Mouse (Mus musculus) hindbrain, embryonic 13.5 days (tissue): Measurements from ENCODE around the gene Snrnp35. TPM values are rescaled to one million over a fixed set of nuclear protein-coding genes. Genes with fewer than 3 reads are reported as not detected.
"Not testable (repeated sequence)": the region's sequence is repeated elsewhere in the genome, so short reads cannot be mapped to it uniquely, and the experiment has no call there.

Experiments used
- ATAC-seq: fragments of 200-750 bp; cut with Nextera tagmentation; 2 replicates; pipeline ENCODE4 v1.8.0; 2017; ENCODE audit warnings: moderate TSS enrichment; ENCODE audit not compliant: low FRiP score
- H3K27ac ChIP-seq: fragments of 300-500 bp; sonication (generic); 2 replicates; pipeline ENCODE4 v1.5.1; 2015; ENCODE audit warnings: inconsistent platforms, mild to moderate bottlenecking, moderate library complexity
- H3K27me3 ChIP-seq: fragments of 300-500 bp; sonication (generic); 2 replicates; pipeline ENCODE4 v1.6.1; 2015; ENCODE audit warnings: mild to moderate bottlenecking, inconsistent platforms
- H3K36me3 ChIP-seq: fragments of 300-500 bp; sonication (generic); 2 replicates; pipeline ENCODE4 v1.6.1; 2015; ENCODE audit warnings: mild to moderate bottlenecking, inconsistent platforms
- H3K4me1 ChIP-seq: fragments of 300-500 bp; sonication (generic); replicated peaks from 2 replicates; pipeline ENCODE4 v1.6.1; 2015; ENCODE audit warnings: inconsistent platforms
- H3K4me2 ChIP-seq: fragments of 300-500 bp; sonication (generic); 2 replicates; pipeline ENCODE4 v1.6.1; 2015; ENCODE audit warnings: inconsistent platforms, mild to moderate bottlenecking, moderate library complexity
- H3K4me3 ChIP-seq: fragments of 300-500 bp; sonication (generic); 2 replicates; pipeline ENCODE4 v1.5.1; 2015; ENCODE audit warnings: mild to moderate bottlenecking, inconsistent platforms
- H3K9ac ChIP-seq: fragments of 300-500 bp; sonication (generic); 2 replicates; pipeline ENCODE4 v1.6.1; 2015; ENCODE audit warnings: mild to moderate bottlenecking, inconsistent platforms
- H3K9me3 ChIP-seq: fragments of 300-500 bp; sonication (generic); 2 replicates; pipeline ENCODE4 v1.6.1; 2016; ENCODE audit warnings: inconsistent platforms
- WGBS: fragments of 180-500 bp; shearing (Covaris S2); methylation state at CpG from one replicate; pipeline ENCODE4 v1.1.7; 2015; 5-methylcytosine and 5-hydroxymethylcytosine counted together
- polyA plus RNA-seq: library from polyadenylated mRNA; unstranded; fragments of >200 nt; fragmentation: Nextera tagmentation; extraction: Ambion mirVana; gene quantifications from 2 replicates; pipeline ENCODE4 v1.2.1, GENCODE M21; 2015

The Snrnp35 gene
- polyA plus RNA-seq, 1 experiment from 2014 or later = 22.5 TPM

GRCm38 (mm10) chr5:124449494-124449893, 33.4 kb upstream of the Snrnp35 start:
- Histone ChIP-seq H3K27me3 (no peaks in the 10 kb centered on the region), H3K36me3 (peaks cover 73% of the 10 kb centered on the region), H3K4me1 (peaks cover 51% of the 10 kb centered on the region), H3K4me2 (no peak overlapping the region), H3K9ac (no peak overlapping the region; the same call in 1 of the 2 replicates), H3K9me3 (no peaks in the 10 kb centered on the region), H3K27ac (no peak overlapping the region), H3K4me3 (no peak overlapping the region)
- no peak for ATAC-seq
- WGBS = 61% methylated on average over 6 of the region's 6 CpGs

GRCm38 (mm10) chr5:124450051-124450450, 32.9 kb upstream of the Snrnp35 start:
- Histone ChIP-seq H3K27ac (no peak overlapping the region), H3K9ac (no peak overlapping the region), H3K4me1 (peaks cover 46% of the 10 kb centered on the region), H3K4me3 (no peak overlapping the region), H3K9me3 (no peaks in the 10 kb centered on the region), H3K4me2 (no peak overlapping the region), H3K36me3 (peaks cover 79% of the 10 kb centered on the region), H3K27me3 (no peaks in the 10 kb centered on the region)
- ATAC-seq = no peak
- 91% methylated on average over 7 of the region's 7 CpGs for WGBS

GRCm38 (mm10) chr5:124450641-124451340, 32.1 kb upstream of the Snrnp35 start:
- no peaks in the 10 kb centered on the region for H3K9me3 ChIP-seq
- peaks cover 86% of the 10 kb centered on the region for H3K36me3 ChIP-seq
- no peaks in the 10 kb centered on the region for H3K27me3 ChIP-seq
- no peak overlapping the region for H3K4me2 ChIP-seq
- 90% methylated on average over 16 of the region's 16 CpGs for WGBS
- no peak overlapping the region for H3K4me3 ChIP-seq
- no peak overlapping the region for H3K9ac ChIP-seq
- no peak overlapping the region for H3K27ac ChIP-seq
- H3K4me1 ChIP-seq = peaks cover 46% of the 10 kb centered on the region
- no peak for ATAC-seq

GRCm38 (mm10) chr5:124452494-124453228, 30.3 kb upstream of the Snrnp35 start:
- 81% methylated on average over 15 of the region's 15 CpGs for WGBS
- no peak overlapping the region for H3K4me2 ChIP-seq
- no peak overlapping the region for H3K4me3 ChIP-seq
- H3K27ac ChIP-seq = peak overlapping the region; percentile 3; the same call in 1 of the 2 replicates
- peak overlapping the region; percentile 51; the same call in 1 of the 2 replicates for H3K9ac ChIP-seq
- peaks cover 29% of the 10 kb centered on the region for H3K4me1 ChIP-seq
- H3K27me3 ChIP-seq = no peaks in the 10 kb centered on the region
- ATAC-seq = no peak
- H3K36me3 ChIP-seq = peaks cover 98% of the 10 kb centered on the region
- no peaks in the 10 kb centered on the region for H3K9me3 ChIP-seq

- no peaks in the 10 kb centered on the region for H3K9me3 ChIP-seq
- no peak overlapping the region for H3K4me3 ChIP-seq
- 81% methylated on average over 13 of the region's 13 CpGs for WGBS
- H3K9ac ChIP-seq = peak overlapping the region; percentile 51; the same call in 1 of the 2 replicates
- peaks cover 24% of the 10 kb centered on the region for H3K4me1 ChIP-seq
- no peak for ATAC-seq
- no peaks in the 10 kb centered on the region for H3K27me3 ChIP-seq
- H3K36me3 ChIP-seq = peaks cover 98% of the 10 kb centered on the region
- peak overlapping the region; percentile 3; the same call in 1 of the 2 replicates for H3K27ac ChIP-seq
- H3K4me2 ChIP-seq = no peak overlapping the region
Measured at GRCm38 (mm10) chr5:124453339-124454081, 29.4 kb upstream of the Snrnp35 start.

GRCm38 (mm10) chr5:124454082-124454419, 28.9 kb upstream of the Snrnp35 start:
- Histone ChIP-seq H3K36me3 (peaks cover 98% of the 10 kb centered on the region), H3K4me2 (no peak overlapping the region), H3K4me3 (no peak overlapping the region), H3K27ac (no peak overlapping the region), H3K9ac (no peak overlapping the region), H3K27me3 (no peaks in the 10 kb centered on the region), H3K4me1 (peaks cover 19% of the 10 kb centered on the region), H3K9me3 (no peaks in the 10 kb centered on the region)
- WGBS = 70% methylated on average over 1 of the region's 1 CpGs
- ATAC-seq = no peak

GRCm38 (mm10) chr5:124456762-124457161, 26.2 kb upstream of the Snrnp35 start:
- Histone ChIP-seq H3K27ac (no peak overlapping the region), H3K9ac (no peak overlapping the region), H3K4me3 (no peak overlapping the region), H3K4me2 (no peak overlapping the region), H3K27me3 (no peaks in the 10 kb centered on the region), H3K36me3 (peaks cover 96% of the 10 kb centered on the region), H3K9me3 (no peaks in the 10 kb centered on the region), H3K4me1 (peaks cover 12% of the 10 kb centered on the region; the same call in 1 of the 2 replicates)
- WGBS = 96% methylated on average over 6 of the region's 6 CpGs
- ATAC-seq = no peak

- H3K9me3 ChIP-seq, H3K4me1 ChIP-seq, H3K27ac ChIP-seq, H3K4me2 ChIP-seq, ATAC-seq, H3K9ac ChIP-seq, H3K4me3 ChIP-seq, H3K27me3 ChIP-seq: not testable (repeated sequence)
- 94% methylated on average over 14 of the region's 14 CpGs for WGBS
- peaks cover 83% of the 10 kb centered on the region for H3K36me3 ChIP-seq
Measured at GRCm38 (mm10) chr5:124460922-124461321, 22.0 kb upstream of the Snrnp35 start.

- 89% methylated on average over 8 of the region's 8 CpGs for WGBS
- Histone ChIP-seq H3K4me1 (no peaks in the 10 kb centered on the region), H3K9me3 (no peaks in the 10 kb centered on the region), H3K36me3 (peaks cover 74% of the 10 kb centered on the region), H3K4me3 (no peak overlapping the region), H3K27me3 (no peaks in the 10 kb centered on the region), H3K9ac (no peak overlapping the region), H3K4me2 (no peak overlapping the region), H3K27ac (no peak overlapping the region)
- no peak for ATAC-seq
Measured at GRCm38 (mm10) chr5:124462297-124463025, 20.5 kb upstream of the Snrnp35 start.

GRCm38 (mm10) chr5:124463462-124463861, 19.5 kb upstream of the Snrnp35 start:
- peaks cover 67% of the 10 kb centered on the region for H3K36me3 ChIP-seq
- H3K9me3 ChIP-seq = no peaks in the 10 kb centered on the region
- no peak overlapping the region for H3K4me2 ChIP-seq
- WGBS = 88% methylated on average over 5 of the region's 5 CpGs
- no peaks in the 10 kb centered on the region for H3K27me3 ChIP-seq
- ATAC-seq = no peak
- no peak overlapping the region for H3K27ac ChIP-seq
- H3K4me3 ChIP-seq = no peak overlapping the region
- no peaks in the 10 kb centered on the region for H3K4me1 ChIP-seq
- H3K9ac ChIP-seq = no peak overlapping the region

- peaks cover 64% of the 10 kb centered on the region for H3K36me3 ChIP-seq
- no peak overlapping the region for H3K27ac ChIP-seq
- no peak for ATAC-seq
Measured at GRCm38 (mm10) chr5:124464905-124465304, 18.0 kb upstream of the Snrnp35 start.

GRCm38 (mm10) chr5:124467766-124468165, 15.2 kb upstream of the Snrnp35 start:
- Histone ChIP-seq H3K4me3 (no peak overlapping the region), H3K36me3 (peaks cover 39% of the 10 kb centered on the region), H3K9ac (no peak overlapping the region), H3K4me2 (no peak overlapping the region), H3K27ac (no peak overlapping the region), H3K9me3 (no peaks in the 10 kb centered on the region), H3K27me3 (no peaks in the 10 kb centered on the region), H3K4me1 (no peaks in the 10 kb centered on the region)
- 97% methylated on average over 1 of the region's 1 CpGs for WGBS
- ATAC-seq = no peak

More at GRCm38 (mm10) chr5:124464905-124465304, 18.0 kb upstream of the Snrnp35 start:
- no peaks in the 10 kb centered on the region for H3K9me3 ChIP-seq
- H3K4me2 ChIP-seq = no peak overlapping the region
- H3K4me3 ChIP-seq = no peak overlapping the region
- H3K27me3 ChIP-seq = no peaks in the 10 kb centered on the region
- no peak overlapping the region for H3K9ac ChIP-seq
- no peaks in the 10 kb centered on the region for H3K4me1 ChIP-seq
